Mouse (Mus musculus): ENCODE results near the gene Ikzf3. TPM values are rescaled to one million over a fixed set of nuclear protein-coding genes. Genes with fewer than 3 reads are reported as not detected.

The Ikzf3 gene
- polyA plus RNA-seq (2012; rRNA removed), result 104 and 113 TPM in 2 replicates

GRCm38 (mm10) chr11:98545711-98546231 lies at the start of gene Ikzf3:
Gene Ikzf3, minus strand, starts transcription at chr11:98546031.
- DNase-seq (ENCODE audit: low read depth in 1 of 2, low spot score in 2 of 2), result peak; percentile 71 to 84
- Histone ChIP-seq H3K4me3 (ENCODE audit: extremely low read depth, insufficient read depth, insufficient read length) (peak within 1 kb of the TSS; percentile 88), H3K36me3 (ENCODE audit: control insufficient read depth, insufficient read depth, low read length) (no peaks in the 10 kb centered on the region; the same call in 1 of the 2 replicates), H3K27me3 (ENCODE audit: control insufficient read depth, insufficient read depth, low read length) (no peaks in the 10 kb centered on the region), H3K27ac (ENCODE audit: insufficient read depth, low read length) (peak within 1 kb of the TSS; percentile 94), H3K4me1 (ENCODE audit: control insufficient read depth, insufficient read depth, insufficient read length) (peaks cover 11% of the 10 kb centered on the region; the same call in 1 of the 2 replicates)
- 2% methylated on average over 58 of the region's 58 CpGs for WGBS
- TF ChIP-seq CTCF (IDR thresholded peaks at IDR 0.05; ENCODE audit: extremely low read depth, insufficient read depth, insufficient read length, insufficient replicate concordance) (0 out of 2 replicates have a peak, but pooled peaks have one; percentile 2), POLR2A (IDR thresholded peaks at IDR 0.05; ENCODE audit: low read depth, low read length) (peak; percentile 57)

GRCm38 (mm10) chr11:98595473-98595872 lies 49.6 kb upstream of the Ikzf3 start:
- Histone ChIP-seq H3K36me3 (ENCODE audit: control insufficient read depth, insufficient read depth, low read length) (no peaks in the 10 kb centered on the region), H3K27me3 (ENCODE audit: control insufficient read depth, insufficient read depth, low read length) (no peaks in the 10 kb centered on the region), H3K27ac (ENCODE audit: insufficient read depth, low read length) (no peak overlapping the region), H3K4me3 (ENCODE audit: extremely low read depth, insufficient read depth, insufficient read length) (no peak overlapping the region), H3K4me1 (ENCODE audit: control insufficient read depth, insufficient read depth, insufficient read length) (no peaks in the 10 kb centered on the region; the same call in 1 of the 2 replicates)
- no peak for DNase-seq (ENCODE audit: low read depth in 1 of 2, low spot score in 2 of 2)
- WGBS, result 52% methylated on average over 10 of the region's 10 CpGs
- TF ChIP-seq CTCF (IDR thresholded peaks at IDR 0.05; ENCODE audit: extremely low read depth, insufficient read depth, insufficient read length, insufficient replicate concordance) (no peak), POLR2A (IDR thresholded peaks at IDR 0.05; ENCODE audit: low read depth, low read length) (no peak)

GRCm38 (mm10) chr11:98595021-98595420 lies 49.2 kb upstream of the Ikzf3 start:
- no peak overlapping the region for H3K27ac ChIP-seq (ENCODE audit: insufficient read depth, low read length)
- no peaks in the 10 kb centered on the region; the same call in 1 of the 2 replicates for H3K4me1 ChIP-seq (ENCODE audit: control insufficient read depth, insufficient read depth, insufficient read length)
- no peak for DNase-seq (ENCODE audit: low read depth in 1 of 2, low spot score in 2 of 2)
- H3K4me3 ChIP-seq (ENCODE audit: extremely low read depth, insufficient read depth, insufficient read length), result no peak overlapping the region
- TF ChIP-seq POLR2A (IDR thresholded peaks at IDR 0.05; ENCODE audit: low read depth, low read length), result no peak
- TF ChIP-seq CTCF (IDR thresholded peaks at IDR 0.05; ENCODE audit: extremely low read depth, insufficient read depth, insufficient read length, insufficient replicate concordance), result no peak
- WGBS, result 40% methylated on average over 6 of the region's 6 CpGs
- no peaks in the 10 kb centered on the region for H3K27me3 ChIP-seq (ENCODE audit: control insufficient read depth, insufficient read depth, low read length)
- H3K36me3 ChIP-seq (ENCODE audit: control insufficient read depth, insufficient read depth, low read length), result no peaks in the 10 kb centered on the region

- Histone ChIP-seq H3K4me1 (ENCODE audit: control insufficient read depth, insufficient read depth, insufficient read length) (peaks cover 3% of the 10 kb centered on the region; the same call in 1 of the 2 replicates), H3K27me3 (ENCODE audit: control insufficient read depth, insufficient read depth, low read length) (no peaks in the 10 kb centered on the region), H3K4me3 (ENCODE audit: extremely low read depth, insufficient read depth, insufficient read length) (no peak overlapping the region), H3K36me3 (ENCODE audit: control insufficient read depth, insufficient read depth, low read length) (no peaks in the 10 kb centered on the region), H3K27ac (ENCODE audit: insufficient read depth, low read length) (no peak overlapping the region)
- 85% methylated on average over 19 of the region's 19 CpGs for WGBS
- no peak for TF ChIP-seq CTCF (IDR thresholded peaks at IDR 0.05; ENCODE audit: extremely low read depth, insufficient read depth, insufficient read length, insufficient replicate concordance)
- TF ChIP-seq POLR2A (IDR thresholded peaks at IDR 0.05; ENCODE audit: low read depth, low read length), result no peak
- DNase-seq (ENCODE audit: low read depth in 1 of 2, low spot score in 2 of 2), result no peak
Measured at GRCm38 (mm10) chr11:98590548-98591445, 45.0 kb upstream of the Ikzf3 start.

- 83% methylated on average over 8 of the region's 8 CpGs for WGBS
- DNase-seq (ENCODE audit: low read depth in 1 of 2, low spot score in 2 of 2), result no peak
- TF ChIP-seq POLR2A (IDR thresholded peaks at IDR 0.05; ENCODE audit: low read depth, low read length), result no peak
- TF ChIP-seq CTCF (IDR thresholded peaks at IDR 0.05; ENCODE audit: extremely low read depth, insufficient read depth, insufficient read length, insufficient replicate concordance), result no peak
- Histone ChIP-seq H3K4me1 (ENCODE audit: control insufficient read depth, insufficient read depth, insufficient read length) (peaks cover 3% of the 10 kb centered on the region; the same call in 1 of the 2 replicates), H3K36me3 (ENCODE audit: control insufficient read depth, insufficient read depth, low read length) (no peaks in the 10 kb centered on the region), H3K27ac (ENCODE audit: insufficient read depth, low read length) (0 out of 2 replicates have a peak overlapping the region, but pooled peaks have one; percentile 9), H3K4me3 (ENCODE audit: extremely low read depth, insufficient read depth, insufficient read length) (no peak overlapping the region), H3K27me3 (ENCODE audit: control insufficient read depth, insufficient read depth, low read length) (no peaks in the 10 kb centered on the region)
Measured at GRCm38 (mm10) chr11:98589306-98589705, 43.5 kb upstream of the Ikzf3 start.

- DNase-seq (ENCODE audit: low read depth in 1 of 2, low spot score in 2 of 2), result no peak
- Histone ChIP-seq H3K4me1 (ENCODE audit: control insufficient read depth, insufficient read depth, insufficient read length) (peaks cover 3% of the 10 kb centered on the region; the same call in 1 of the 2 replicates), H3K27ac (ENCODE audit: insufficient read depth, low read length) (peak overlapping the region; percentile 9; the same call in 1 of the 2 replicates), H3K4me3 (ENCODE audit: extremely low read depth, insufficient read depth, insufficient read length) (no peak overlapping the region), H3K27me3 (ENCODE audit: control insufficient read depth, insufficient read depth, low read length) (no peaks in the 10 kb centered on the region), H3K36me3 (ENCODE audit: control insufficient read depth, insufficient read depth, low read length) (no peaks in the 10 kb centered on the region)
- WGBS, result 56% methylated on average over 6 of the region's 6 CpGs
- TF ChIP-seq CTCF (IDR thresholded peaks at IDR 0.05; ENCODE audit: extremely low read depth, insufficient read depth, insufficient read length, insufficient replicate concordance), result no peak
- no peak for TF ChIP-seq POLR2A (IDR thresholded peaks at IDR 0.05; ENCODE audit: low read depth, low read length)
Measured at GRCm38 (mm10) chr11:98588833-98589281, 43.0 kb upstream of the Ikzf3 start.

Measured in spleen, adult 2 months (tissue).